Mouse (Mus musculus) E14TG2a.4 (cell line): ENCODE data around the gene Dgkg.

Experiments
- H3K27me3 ChIP-seq: 2 replicates; pipeline ENCODE4 v1.6.1; 2014; ENCODE audit warnings: low read length, control low read depth; ENCODE audit not compliant: insufficient read depth
- H3K36me3 ChIP-seq: 2 replicates; pipeline ENCODE4 v1.6.1; 2014; ENCODE audit warnings: low read length, control low read depth; ENCODE audit not compliant: insufficient read depth
- H3K4me1 ChIP-seq: replicated peaks from 2 replicates; pipeline ENCODE4 v1.6.1; 2014; ENCODE audit warnings: low read depth, low read length, control low read depth
- H3K4me3 ChIP-seq: replicated peaks from 2 replicates; pipeline ENCODE4 v1.5.1; 2014; ENCODE audit warnings: mild to moderate bottlenecking, low read length
- H3K9me3 ChIP-seq: 2 replicates; pipeline ENCODE4 v1.6.1; 2014; ENCODE audit warnings: low read length, control low read depth
- CTCF ChIP-seq: conservative IDR thresholded peaks from 2 replicates; pipeline ENCODE4 v1.5.1; 2014; ENCODE audit warnings: low read length
- NANOG ChIP-seq: IDR thresholded peaks from 2 replicates; pipeline ENCODE4 v1.6.1; 2014; ENCODE audit warnings: borderline replicate concordance, low read length, mixed read lengths
- POU5F1 ChIP-seq: IDR thresholded peaks from 2 replicates; pipeline ENCODE4 v1.6.1; 2014; ENCODE audit warnings: low read length, borderline replicate concordance

Dgkg gene

DNA sequence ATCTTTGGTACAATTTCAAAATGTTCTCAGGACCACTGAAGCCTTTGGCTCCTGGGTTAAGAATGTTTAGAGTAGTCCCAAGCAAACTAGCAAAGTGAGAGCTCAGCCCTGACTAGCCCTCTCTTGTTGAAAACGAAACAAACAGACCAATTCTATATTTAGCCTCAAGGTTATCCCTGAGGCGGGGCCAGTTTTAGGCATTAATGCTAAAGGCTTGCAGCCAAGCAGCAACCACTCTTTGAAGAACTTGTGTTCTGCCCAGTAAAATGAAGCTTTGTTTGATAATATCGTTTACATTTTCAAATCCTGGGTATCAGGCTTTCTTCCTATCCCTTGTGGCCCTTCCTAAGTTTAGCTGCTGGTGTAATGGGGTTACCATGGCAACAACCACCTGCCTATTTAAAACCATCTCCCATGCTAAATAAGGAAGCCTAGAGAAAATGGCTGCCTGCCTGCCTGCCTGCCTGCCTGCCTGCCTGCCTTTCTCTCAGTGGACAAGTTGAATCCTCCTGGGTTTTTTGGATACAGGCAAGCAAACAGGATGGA, 111.9 kb downstream of the Dgkg start:
- Histone ChIP-seq H3K9me3 (no peaks in the 10 kb centered on the region), H3K36me3 (no peaks in the 10 kb centered on the region), H3K4me3 (no peak overlapping the region), H3K27me3 (peaks cover 3% of the 10 kb centered on the region; the same call in 1 of the 2 replicates), H3K4me1 (peaks cover 54% of the 10 kb centered on the region)
- no peak for TF ChIP-seq NANOG

DNA sequence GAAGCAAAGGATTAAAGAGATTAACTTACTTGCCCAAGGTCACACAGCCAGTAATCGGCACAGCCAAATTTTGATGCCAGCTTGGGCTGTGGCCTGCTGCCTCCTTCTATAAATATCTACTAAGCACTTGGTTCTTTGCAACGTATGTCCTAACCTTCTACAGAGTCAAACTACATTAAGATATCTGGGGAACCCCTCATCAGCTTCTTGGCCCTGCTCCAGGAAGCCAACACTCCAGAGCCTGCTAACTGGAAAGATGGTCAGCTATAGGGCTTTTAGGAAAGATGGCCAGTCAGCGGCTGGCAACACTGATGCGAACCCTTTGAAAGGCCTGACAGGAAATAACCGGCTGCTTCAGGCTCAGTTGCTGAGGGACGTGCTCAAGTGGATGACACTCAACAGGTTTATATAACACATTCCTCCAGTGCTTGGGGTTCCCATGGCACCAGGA, 114.3 kb downstream of the Dgkg start:
- Histone ChIP-seq H3K4me3 (no peak overlapping the region), H3K27me3 (0 out of 2 replicates have a peak, but pooled peaks cover 3% of the 10 kb centered on the region), H3K4me1 (peaks cover 38% of the 10 kb centered on the region), H3K9me3 (no peaks in the 10 kb centered on the region), H3K36me3 (no peaks in the 10 kb centered on the region)
- TF ChIP-seq NANOG: no peak
- TF ChIP-seq CTCF: no peak
- no peak for TF ChIP-seq POU5F1

DNA sequence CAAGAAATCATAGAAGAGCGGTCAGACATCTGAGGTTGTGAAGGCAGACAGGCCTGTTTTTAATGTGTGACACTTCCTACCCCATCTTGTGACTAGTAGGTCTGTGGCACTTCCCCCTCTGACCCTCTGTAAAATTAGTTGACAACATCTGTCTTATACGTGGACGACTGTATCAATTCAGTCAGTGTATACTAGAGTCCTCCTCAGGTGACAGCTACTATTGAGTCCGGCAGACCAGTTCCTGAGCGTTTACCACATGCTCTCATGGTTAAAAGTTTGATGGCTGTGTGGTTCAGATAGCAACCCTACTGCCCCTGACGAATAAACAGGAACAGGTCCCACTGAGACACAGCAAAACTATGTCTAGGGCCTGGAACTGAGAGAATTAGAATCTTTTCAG, 117.7 kb downstream of the Dgkg start:
- Histone ChIP-seq H3K9me3 (no peaks in the 10 kb centered on the region), H3K27me3 (0 out of 2 replicates have a peak, but pooled peaks cover 3% of the 10 kb centered on the region), H3K4me1 (peaks cover 4% of the 10 kb centered on the region), H3K4me3 (no peak overlapping the region), H3K36me3 (no peaks in the 10 kb centered on the region)
- TF ChIP-seq NANOG: no peak
- TF ChIP-seq POU5F1: no peak
- TF ChIP-seq CTCF: no peak

DNA sequence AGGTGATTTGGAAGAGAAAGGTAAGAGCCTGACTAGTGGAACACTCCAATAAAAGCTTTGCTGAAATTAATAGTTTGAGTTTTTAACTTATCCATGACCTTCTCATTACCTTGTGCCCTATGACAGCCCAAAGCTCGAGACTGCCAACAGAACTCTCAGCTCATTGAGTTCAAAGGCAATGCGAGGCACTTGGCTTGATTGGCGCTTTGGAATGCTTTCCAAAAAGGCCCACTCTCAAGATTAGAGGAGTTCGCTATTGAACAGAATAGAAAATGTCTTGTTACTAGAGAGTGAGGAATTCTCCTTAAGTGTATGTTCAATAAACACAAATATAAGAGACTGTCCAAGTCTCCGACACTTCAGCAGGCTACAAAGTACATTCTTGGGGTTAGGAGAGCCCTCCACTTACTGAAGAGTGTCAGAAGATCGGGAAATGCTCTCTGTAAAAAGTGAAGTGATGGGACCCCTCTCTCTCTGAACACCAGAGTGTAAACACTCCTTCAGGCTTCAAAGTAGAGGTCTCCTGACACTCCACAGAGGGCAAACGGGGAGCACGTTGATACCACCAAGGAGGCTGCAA, 120.3 kb downstream of the Dgkg start:
- no peaks in the 10 kb centered on the region for H3K36me3 ChIP-seq
- peaks cover 8% of the 10 kb centered on the region for H3K4me1 ChIP-seq
- TF ChIP-seq CTCF (no peak), POU5F1 (no peak), NANOG (no peak)
- no peak overlapping the region for H3K4me3 ChIP-seq
- H3K9me3 ChIP-seq: no peaks in the 10 kb centered on the region
- no peaks in the 10 kb centered on the region; the same call in 1 of the 2 replicates for H3K27me3 ChIP-seq

DNA sequence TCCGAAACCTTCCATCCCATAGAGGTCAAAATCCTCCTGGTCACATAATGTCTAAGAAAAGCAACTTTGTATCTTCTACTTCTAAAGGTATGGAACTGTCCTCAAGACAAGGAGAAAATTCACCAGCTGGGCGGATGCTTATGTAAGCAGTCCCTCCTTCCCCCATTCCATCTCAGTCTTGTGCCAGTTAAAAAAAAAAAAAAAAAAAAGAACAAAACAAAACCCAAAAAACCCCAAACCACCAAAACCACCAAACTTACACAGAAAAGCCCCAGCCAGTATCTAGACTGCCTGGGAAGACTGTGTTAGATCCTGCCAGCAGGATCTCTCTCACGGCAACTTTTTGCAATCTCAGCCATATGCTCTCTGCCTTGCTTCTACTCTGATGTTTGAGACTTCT, 123.9 kb downstream of the Dgkg start:
- H3K27me3 ChIP-seq: no peaks in the 10 kb centered on the region; the same call in 1 of the 2 replicates
- H3K9me3 ChIP-seq: no peaks in the 10 kb centered on the region
- TF ChIP-seq POU5F1: no peak
- no peak for TF ChIP-seq NANOG
- TF ChIP-seq CTCF: no peak
- no peaks in the 10 kb centered on the region for H3K36me3 ChIP-seq
- no peak overlapping the region for H3K4me3 ChIP-seq
- peaks cover 20% of the 10 kb centered on the region for H3K4me1 ChIP-seq

DNA sequence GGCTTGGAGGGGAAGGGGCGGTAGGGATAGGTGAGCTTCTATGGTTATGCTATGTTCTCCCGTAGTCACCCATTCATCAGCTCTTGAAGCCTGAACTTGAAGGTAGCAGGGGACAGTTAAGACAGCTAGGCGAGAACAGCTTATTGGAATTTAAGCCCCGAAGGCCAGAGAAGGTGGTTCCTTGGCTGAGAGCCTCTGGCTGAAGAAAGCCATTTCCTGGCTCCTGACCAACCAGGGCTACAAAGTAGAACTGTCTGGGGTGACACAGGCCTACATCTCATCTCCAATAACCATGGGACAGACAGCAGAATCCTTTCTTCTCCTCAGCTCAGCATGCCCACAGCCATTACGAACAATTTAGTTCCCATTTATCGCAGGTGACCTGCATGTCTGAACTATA, 125.2 kb downstream of the Dgkg start:
- no peak overlapping the region for H3K4me3 ChIP-seq
- no peaks in the 10 kb centered on the region for H3K36me3 ChIP-seq
- H3K9me3 ChIP-seq: no peaks in the 10 kb centered on the region
- H3K4me1 ChIP-seq: peaks cover 20% of the 10 kb centered on the region
- TF ChIP-seq NANOG (no peak), POU5F1 (no peak), CTCF (no peak)
- H3K27me3 ChIP-seq: no peaks in the 10 kb centered on the region; the same call in 1 of the 2 replicates

DNA sequence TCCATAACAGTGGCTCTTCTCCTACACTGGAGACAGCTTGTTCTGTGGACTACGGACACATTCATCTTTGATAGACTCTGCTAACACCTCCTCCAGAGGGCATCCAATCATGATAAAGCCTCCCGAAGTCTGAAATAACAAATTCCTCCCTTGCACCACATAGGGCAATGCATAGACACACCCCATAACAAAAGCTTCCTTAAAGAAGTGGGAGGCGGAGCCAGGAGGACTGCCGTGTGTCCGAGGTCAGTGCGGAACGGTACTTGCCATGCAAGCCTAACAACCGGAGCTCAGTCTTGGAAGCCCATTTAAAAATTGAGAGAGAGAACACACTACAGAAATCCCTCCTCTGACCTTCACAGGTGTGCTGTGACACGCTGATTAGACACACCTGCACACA, 126.0 kb downstream of the Dgkg start:
- Histone ChIP-seq H3K9me3 (no peaks in the 10 kb centered on the region), H3K36me3 (no peaks in the 10 kb centered on the region), H3K4me1 (peaks cover 20% of the 10 kb centered on the region), H3K4me3 (no peak overlapping the region), H3K27me3 (no peaks in the 10 kb centered on the region; the same call in 1 of the 2 replicates)
- TF ChIP-seq POU5F1 (no peak), NANOG (no peak), CTCF (no peak)

DNA sequence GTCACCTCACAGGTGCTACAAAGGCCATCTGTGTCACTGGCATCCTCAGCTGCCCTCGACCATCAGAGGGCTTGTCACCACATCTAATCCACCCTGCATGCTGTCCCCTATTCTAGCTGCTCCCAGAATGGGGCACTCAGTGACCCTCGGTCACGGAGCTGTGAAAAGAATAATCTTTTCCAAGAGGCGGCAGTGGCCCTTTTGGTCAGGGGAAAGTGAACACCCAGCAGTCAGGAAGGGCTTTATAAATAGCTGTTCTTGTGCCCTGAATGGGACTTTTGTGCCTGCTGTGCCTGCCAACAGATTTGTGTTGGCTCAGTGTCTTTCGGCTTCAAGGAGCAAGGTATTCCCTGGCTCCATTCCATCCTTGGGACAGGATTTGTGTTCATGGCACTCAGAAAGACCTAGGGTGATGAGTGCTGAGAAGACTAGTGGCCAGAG, 129.5 kb downstream of the Dgkg start:
- no peaks in the 10 kb centered on the region for H3K36me3 ChIP-seq
- no peaks in the 10 kb centered on the region for H3K9me3 ChIP-seq
- TF ChIP-seq CTCF (no peak), POU5F1 (no peak), NANOG (no peak)
- H3K4me1 ChIP-seq: peaks cover 15% of the 10 kb centered on the region
- H3K27me3 ChIP-seq: no peaks in the 10 kb centered on the region; the same call in 1 of the 2 replicates
- H3K4me3 ChIP-seq: no peak overlapping the region

DNA sequence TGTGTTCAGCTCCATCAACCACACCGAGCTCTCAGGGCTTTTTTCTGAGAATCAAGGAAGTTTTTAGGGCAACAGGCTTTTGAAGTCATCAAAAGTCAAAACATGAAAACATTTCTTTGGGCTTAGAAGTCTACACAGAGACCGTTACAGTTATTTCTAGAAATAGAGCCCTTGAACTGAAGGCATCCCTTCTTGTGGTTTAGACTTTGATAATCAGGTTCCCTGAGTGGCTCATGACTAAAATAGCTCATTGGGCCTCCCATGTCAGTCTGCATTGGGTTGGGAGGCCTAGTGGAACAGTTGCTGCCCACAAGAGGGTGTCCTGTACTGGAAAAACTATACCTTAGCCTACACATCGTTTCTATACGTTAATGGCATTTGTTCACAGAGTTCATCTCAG, 130.6 kb downstream of the Dgkg start:
- Histone ChIP-seq H3K4me3 (no peak overlapping the region), H3K27me3 (no peaks in the 10 kb centered on the region; the same call in 1 of the 2 replicates), H3K36me3 (no peaks in the 10 kb centered on the region), H3K9me3 (no peaks in the 10 kb centered on the region), H3K4me1 (peaks cover 15% of the 10 kb centered on the region)
- TF ChIP-seq NANOG: no peak
- no peak for TF ChIP-seq CTCF
- TF ChIP-seq POU5F1: no peak
